Mouse (Mus musculus) heart, postnatal 0 days (tissue): Measurements from ENCODE around the gene Mia3.

Experiments
- CTCF ChIP-seq: IDR thresholded peaks from 2 replicates; pipeline ENCODE4 v1.5.1; 2016; ENCODE audit warnings: antibody characterized with exemption, control low read depth, low read depth
- EP300 ChIP-seq: IDR thresholded peaks from 2 replicates; pipeline ENCODE4 v1.6.1; 2016; ENCODE audit warnings: antibody characterized with exemption, low read depth

DNA sequence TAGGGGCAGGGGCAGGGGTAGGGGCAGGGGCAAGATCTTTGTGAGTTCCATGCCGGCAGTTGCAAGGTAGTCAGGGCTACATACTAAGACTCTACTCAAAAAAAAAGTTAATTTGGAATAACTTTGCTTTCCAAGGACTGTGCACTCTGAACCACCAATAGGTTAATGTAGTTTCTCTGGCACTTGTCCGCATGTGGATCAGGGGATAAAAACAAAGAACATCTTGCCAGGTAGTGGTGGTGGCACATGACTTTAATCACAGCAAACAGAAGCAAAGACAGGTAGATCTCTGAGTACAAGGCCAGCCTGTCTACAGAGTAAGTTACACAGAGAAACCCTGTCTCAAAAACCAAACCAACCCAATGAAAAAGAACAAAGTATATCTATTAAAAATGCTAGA lies 13.3 kb upstream of the Mia3 start:
- TF ChIP-seq CTCF (no peak), EP300 (no peak)
